Mouse (Mus musculus): ENCODE data around the gene Med1. TPM values are rescaled to one million over a fixed set of nuclear protein-coding genes. Genes with fewer than 3 reads are reported as not detected.
"Not testable (repeated sequence)": the region's sequence is repeated elsewhere in the genome, so short reads cannot be mapped to it uniquely, and the experiment has no call there.

The Med1 gene
- 80.9 and 84.7 TPM in 2 replicates for polyA plus RNA-seq (2016; fragmentation: Nextera tagmentation; extraction: Ambion mirVana)

GRCm38 (mm10) chr11:98192901-98193805 lies at the start of gene Med1:
TSS of gene Med1 (minus strand) at chr11:98193293.
- H3K36me3 ChIP-seq: peaks cover 19% of the 10 kb centered on the region

GRCm38 (mm10) chr11:98238995-98239394 lies 45.9 kb upstream of the Med1 start:
- WGBS: 96% methylated on average over 3 of the region's 3 CpGs
- H3K4me3 ChIP-seq: no peak overlapping the region
- H3K27me3 ChIP-seq: no peaks in the 10 kb centered on the region
- H3K9me3 ChIP-seq: no peaks in the 10 kb centered on the region
- H3K4me1 ChIP-seq: no peaks in the 10 kb centered on the region
- peaks cover 77% of the 10 kb centered on the region for H3K36me3 ChIP-seq
- H3K27ac ChIP-seq (replicated peaks): no peak overlapping the region
- no peak overlapping the region for H3K9ac ChIP-seq (replicated peaks)
- ATAC-seq (ENCODE audit: low FRiP score, low read depth): no peak
- H3K4me2 ChIP-seq (replicated peaks): no peak overlapping the region

More at GRCm38 (mm10) chr11:98192901-98193805, at the start of gene Med1:
- Histone ChIP-seq H3K9me3 (no peaks in the 10 kb centered on the region), H3K27me3 (no peaks in the 10 kb centered on the region), H3K4me1 (peaks cover 14% of the 10 kb centered on the region), H3K27ac (replicated peaks) (peak within 1 kb of the TSS; percentile 88), H3K4me2 (replicated peaks) (peak within 1 kb of the TSS; percentile 77), H3K4me3 (peak within 1 kb of the TSS; percentile 82), H3K9ac (replicated peaks) (peak within 1 kb of the TSS; percentile 94)
- ATAC-seq (ENCODE audit: low FRiP score, low read depth): peak; percentile 97
- WGBS: under 1% methylated on average over 52 of the region's 53 CpGs

GRCm38 (mm10) chr11:98238416-98238815 lies 45.3 kb upstream of the Med1 start:
- Histone ChIP-seq H3K4me1 (no peaks in the 10 kb centered on the region), H3K9ac (replicated peaks) (no peak overlapping the region), H3K9me3 (no peaks in the 10 kb centered on the region), H3K27ac (replicated peaks) (no peak overlapping the region), H3K4me3 (no peak overlapping the region), H3K36me3 (peaks cover 74% of the 10 kb centered on the region), H3K4me2 (replicated peaks) (no peak overlapping the region), H3K27me3 (no peaks in the 10 kb centered on the region)
- 89% methylated on average over 2 of the region's 3 CpGs for WGBS
- ATAC-seq (ENCODE audit: low FRiP score, low read depth): no peak

GRCm38 (mm10) chr11:98226349-98226748 lies 33.3 kb upstream of the Med1 start:
- H3K4me2 ChIP-seq (replicated peaks): no peak overlapping the region
- H3K4me3 ChIP-seq: no peak overlapping the region
- H3K9ac ChIP-seq (replicated peaks): no peak overlapping the region
- no peak for ATAC-seq (ENCODE audit: low FRiP score, low read depth)
- H3K36me3 ChIP-seq: peaks cover 73% of the 10 kb centered on the region
- H3K27ac ChIP-seq (replicated peaks): no peak overlapping the region
- H3K4me1 ChIP-seq: no peaks in the 10 kb centered on the region
- no peaks in the 10 kb centered on the region for H3K27me3 ChIP-seq
- 100% methylated on average over 1 of the region's 1 CpGs for WGBS
- H3K9me3 ChIP-seq: no peaks in the 10 kb centered on the region

- 93% methylated on average over 1 of the region's 1 CpGs for WGBS
- ATAC-seq (ENCODE audit: low FRiP score, low read depth): no peak
Observed at GRCm38 (mm10) chr11:98213311-98213710, 20.2 kb upstream of the Med1 start.

GRCm38 (mm10) chr11:98209661-98210060 lies 16.6 kb upstream of the Med1 start:
- not testable (repeated sequence) for H3K4me3 ChIP-seq; ATAC-seq (ENCODE audit: low FRiP score, low read depth); H3K27me3 ChIP-seq; H3K27ac ChIP-seq (replicated peaks); H3K9me3 ChIP-seq; H3K4me2 ChIP-seq (replicated peaks); H3K9ac ChIP-seq (replicated peaks)
- 82% methylated on average over 5 of the region's 5 CpGs for WGBS
- H3K4me1 ChIP-seq: peaks cover 11% of the 10 kb centered on the region
- peaks cover 48% of the 10 kb centered on the region for H3K36me3 ChIP-seq

More at GRCm38 (mm10) chr11:98213311-98213710, 20.2 kb upstream of the Med1 start:
- no peak overlapping the region for H3K4me2 ChIP-seq (replicated peaks)
- no peak overlapping the region for H3K27ac ChIP-seq (replicated peaks)
- no peaks in the 10 kb centered on the region for H3K9me3 ChIP-seq
- no peaks in the 10 kb centered on the region for H3K4me1 ChIP-seq
- H3K27me3 ChIP-seq: no peaks in the 10 kb centered on the region
- H3K4me3 ChIP-seq: no peak overlapping the region
- peaks cover 69% of the 10 kb centered on the region for H3K36me3 ChIP-seq
- no peak overlapping the region for H3K9ac ChIP-seq (replicated peaks)

GRCm38 (mm10) chr11:98206281-98206680 lies 13.2 kb upstream of the Med1 start:
- Histone ChIP-seq H3K4me3 (peak overlapping the region; percentile 17; the same call in 1 of the 2 replicates), H3K4me1 (peaks cover 21% of the 10 kb centered on the region), H3K4me2 (replicated peaks) (peak overlapping the region; percentile 46), H3K36me3 (peaks cover 30% of the 10 kb centered on the region)
- not testable (repeated sequence) for H3K27me3 ChIP-seq; H3K27ac ChIP-seq (replicated peaks); H3K9me3 ChIP-seq; ATAC-seq (ENCODE audit: low FRiP score, low read depth); H3K9ac ChIP-seq (replicated peaks)
- 86% methylated on average over 3 of the region's 3 CpGs for WGBS

- ATAC-seq (ENCODE audit: low FRiP score, low read depth): no peak
- peaks cover 21% of the 10 kb centered on the region for H3K4me1 ChIP-seq
- H3K9ac ChIP-seq (replicated peaks): no peak overlapping the region
- no peaks in the 10 kb centered on the region for H3K9me3 ChIP-seq
- peak overlapping the region; percentile 17 for H3K4me3 ChIP-seq
- no peak overlapping the region for H3K27ac ChIP-seq (replicated peaks)
- H3K4me2 ChIP-seq (replicated peaks): peak overlapping the region; percentile 46
- H3K36me3 ChIP-seq: peaks cover 23% of the 10 kb centered on the region
- no peaks in the 10 kb centered on the region for H3K27me3 ChIP-seq
Observed at GRCm38 (mm10) chr11:98205463-98205862, 12.4 kb upstream of the Med1 start.

GRCm38 (mm10) chr11:98203931-98204421 lies 10.9 kb upstream of the Med1 start:
- Histone ChIP-seq H3K27me3 (no peaks in the 10 kb centered on the region), H3K4me2 (replicated peaks) (peak overlapping the region; percentile 98), H3K9ac (replicated peaks) (peak overlapping the region; percentile 96), H3K4me3 (peak overlapping the region; percentile 91), H3K36me3 (peaks cover 10% of the 10 kb centered on the region), H3K9me3 (no peaks in the 10 kb centered on the region), H3K27ac (replicated peaks) (no peak overlapping the region), H3K4me1 (peaks cover 21% of the 10 kb centered on the region)
- WGBS: under 1% methylated on average over 16 of the region's 16 CpGs
- ATAC-seq (ENCODE audit: low FRiP score, low read depth): no peak

GRCm38 (mm10) chr11:98203351-98203911 lies 10.3 kb upstream of the Med1 start:
- Histone ChIP-seq H3K4me3 (peak overlapping the region; percentile 91), H3K9ac (replicated peaks) (peak overlapping the region; percentile 96), H3K4me1 (peaks cover 21% of the 10 kb centered on the region), H3K9me3 (no peaks in the 10 kb centered on the region), H3K27me3 (0 out of 2 replicates have a peak, but pooled peaks cover 4% of the 10 kb centered on the region), H3K4me2 (replicated peaks) (peak overlapping the region; percentile 98), H3K36me3 (peaks cover 4% of the 10 kb centered on the region; the same call in 1 of the 2 replicates), H3K27ac (replicated peaks) (peak overlapping the region; percentile 100)
- WGBS: under 1% methylated on average over 37 of the region's 37 CpGs
- peak; percentile 56 for ATAC-seq (ENCODE audit: low FRiP score, low read depth)

- H3K27me3 ChIP-seq: 0 out of 2 replicates have a peak, but pooled peaks cover 6% of the 10 kb centered on the region
- no peaks in the 10 kb centered on the region for H3K36me3 ChIP-seq
- H3K4me1 ChIP-seq: peaks cover 21% of the 10 kb centered on the region
- peak; percentile 94 for ATAC-seq (ENCODE audit: low FRiP score, low read depth)
- H3K27ac ChIP-seq (replicated peaks): peak within 1 kb of the TSS; percentile 100
- H3K4me2 ChIP-seq (replicated peaks): peak within 1 kb of the TSS; percentile 98
- WGBS: under 1% methylated on average over 46 of the region's 63 CpGs
- H3K9me3 ChIP-seq: no peaks in the 10 kb centered on the region
- H3K4me3 ChIP-seq: peak within 1 kb of the TSS; percentile 91
- H3K9ac ChIP-seq (replicated peaks): peak within 1 kb of the TSS; percentile 96
Observed at GRCm38 (mm10) chr11:98202641-98203350, 9.7 kb upstream of the Med1 start, which contains the start of gene Cdk12. TSS of gene Cdk12 (plus strand) at chr11:98203059.

Data from midbrain, embryonic 12.5 days (tissue).